Mouse (Mus musculus) embryonic fibroblast, embryonic 13.5 days (primary cell): ENCODE results near the gene Arhgef10l.
A peak's percentile ranks its signal among the peaks of the same experiment; 100 is the strongest.

Source experiments
- CTCF ChIP-seq: IDR thresholded peaks from 2 replicates; pipeline ENCODE4 v1.5.1; 2011; ENCODE audit warnings: mild to moderate bottlenecking, control low read depth, low read length, moderate library complexity, borderline replicate concordance; ENCODE audit not compliant: insufficient read depth
- POLR2A ChIP-seq: IDR thresholded peaks from 2 replicates; pipeline ENCODE4 v1.6.1; 2011; ENCODE audit warnings: low read depth, mild to moderate bottlenecking, control low read depth, low read length, moderate library complexity

GRCm38 (mm10) chr4:140559862-140560261 is 106.0 kb downstream of the Arhgef10l start:
- TF ChIP-seq POLR2A (no peak), CTCF (0 out of 2 replicates have a peak, but pooled peaks have one; percentile 7)
